Mouse (Mus musculus) layer of hippocampus, postnatal 25 days (tissue): Measurements from ENCODE around the gene Tssk1. TPM values are rescaled to one million over a fixed set of nuclear protein-coding genes. Genes with fewer than 3 reads are reported as not detected.

Experiments used
- DNase-seq, 2 experiments: peaks; one replicate each; pipeline ENCODE4 v3.0.0; 2022; ENCODE audit warnings: mixed read lengths in 2 of 2, low spot score in 1 of 2; ENCODE audit errors: extremely low spot score in 1 of 2
- total RNA-seq, 2 experiments: library from RNA; stranded (reverse); gene quantifications; 2 replicates each; pipeline ENCODE4 v1.2.3; 2021

Gene Tssk1
- total RNA-seq, 2 experiments from 2014 or later = 0.15 TPM; not detected in 1

- DNase-seq = no peak
Measured at GRCm38 (mm10) chr16:17939255-17939751, 45.3 kb downstream of the Tssk1 start.

- no peak for DNase-seq
Measured at GRCm38 (mm10) chr16:17943466-17943865, 49.4 kb downstream of the Tssk1 start.

- no peak for DNase-seq
Measured at GRCm38 (mm10) chr16:17945081-17945831, 51.2 kb downstream of the Tssk1 start.

Other genes with a start within 250 kb of the Tssk1 start
- gene Ccdc74a, start 247.8 kb upstream of the Tssk1 start, total RNA-seq = 10 to 100 TPM; 38.7 to 39.3 TPM
- 10 to 100 TPM; 62.7 to 82.2 TPM for gene Med15, start 161.3 kb upstream of the Tssk1 start, total RNA-seq
- 100 to 1,000 TPM in 1 of 2 experiments, 10 to 100 TPM in 1; 97.3 to 103 TPM for gene Klhl22, start 134.6 kb upstream of the Tssk1 start, total RNA-seq
- 1 to 10 TPM; 2.7 to 2.8 TPM for gene Scarf2, start 96.9 kb upstream of the Tssk1 start, total RNA-seq
- 1 to 10 TPM; 3.6 to 3.7 TPM for gene B830017H08Rik, start 61.1 kb upstream of the Tssk1 start, total RNA-seq
- 10 to 100 TPM; 12.9 to 13.5 TPM for gene Car15, start 55.9 kb upstream of the Tssk1 start, total RNA-seq
- 1 to 10 TPM; 2.4 to 2.7 TPM for gene Gm20518, start 2.6 kb upstream of the Tssk1 start, total RNA-seq
- 100 to 1,000 TPM; 103 to 114 TPM for gene Dgcr2, start 4.3 kb downstream of the Tssk1 start, total RNA-seq
- gene Tssk2, start 4.4 kb downstream of the Tssk1 start, total RNA-seq = not detected
- gene Ess2, start 17.1 kb downstream of the Tssk1 start, total RNA-seq = 10 to 100 TPM; 26.3 to 32.1 TPM
- gene Gsc2, start 20.8 kb downstream of the Tssk1 start, total RNA-seq = not detected
- gene Slc25a1, start 34.0 kb downstream of the Tssk1 start, total RNA-seq = 10 to 100 TPM; 52.6 to 53.5 TPM
- gene Vpreb2, start 86.2 kb downstream of the Tssk1 start, total RNA-seq = not detected
- gene Dgcr6, start 158.6 kb downstream of the Tssk1 start, total RNA-seq = 10 to 100 TPM; 76.0 to 85.6 TPM
- gene Prodh, start 196.0 kb downstream of the Tssk1 start, total RNA-seq = 10 to 100 TPM; 37.2 to 38.6 TPM
- 100 to 1,000 TPM; 102 to 111 TPM for gene Rtn4r, start 233.4 kb downstream of the Tssk1 start, total RNA-seq